Mouse (Mus musculus): ENCODE measurements around the gene Gm4952.
"Not testable (repeated sequence)": the region's sequence is repeated elsewhere in the genome, so short reads cannot be mapped to it uniquely, and the experiment has no call there.

The Gm4952 gene

GRCm38 (mm10) chr19:12598674-12599073 lies 1.1 kb upstream of the Gm4952 start:
- DNase-seq (ENCODE audit: low read depth in 1 of 2, low spot score in 2 of 2), result no peak

GRCm38 (mm10) chr19:12600684-12601480 lies 1.1 kb downstream of the Gm4952 start:
- DNase-seq (ENCODE audit: low read depth in 1 of 2, low spot score in 2 of 2), result no peak

- DNase-seq (ENCODE audit: low read depth in 1 of 2, low spot score in 2 of 2), result no peak
These were observed 8.6 kb downstream of the Gm4952 start for GRCm38 (mm10) chr19:12608336-12608735.

- DNase-seq (ENCODE audit: low read depth in 1 of 2, low spot score in 2 of 2), result no peak
These were observed 13.9 kb downstream of the Gm4952 start for GRCm38 (mm10) chr19:12613646-12614045.

GRCm38 (mm10) chr19:12633176-12633575 lies 33.4 kb downstream of the Gm4952 start, which contains the start of gene Glyat:
Glyat (plus strand) TSS chr19:12633308.
- DNase-seq (ENCODE audit: low read depth in 1 of 2, low spot score in 2 of 2), result no peak

GRCm38 (mm10) chr19:12634259-12634658 lies 34.5 kb downstream of the Gm4952 start:
- no peak for DNase-seq (ENCODE audit: low read depth in 1 of 2, low spot score in 2 of 2)

- DNase-seq (ENCODE audit: low read depth in 1 of 2, low spot score in 2 of 2), result no peak
These were observed 35.2 kb downstream of the Gm4952 start for GRCm38 (mm10) chr19:12634963-12635362.

GRCm38 (mm10) chr19:12636863-12637262 lies 37.1 kb downstream of the Gm4952 start:
- no peak for DNase-seq (ENCODE audit: low read depth in 1 of 2, low spot score in 2 of 2)

GRCm38 (mm10) chr19:12638049-12638448 lies 38.3 kb downstream of the Gm4952 start:
- no peak for DNase-seq (ENCODE audit: low read depth in 1 of 2, low spot score in 2 of 2)

- no peak for DNase-seq (ENCODE audit: low read depth in 1 of 2, low spot score in 2 of 2)
These were observed 49.7 kb downstream of the Gm4952 start for GRCm38 (mm10) chr19:12649511-12649910.

GRCm38 (mm10) chr19:12666156-12666555 lies 66.4 kb downstream of the Gm4952 start:
- DNase-seq (ENCODE audit: low read depth in 1 of 2, low spot score in 2 of 2), result no peak

- not testable (repeated sequence) for DNase-seq (ENCODE audit: low read depth in 1 of 2, low spot score in 2 of 2)
These were observed 68.8 kb downstream of the Gm4952 start for GRCm38 (mm10) chr19:12668601-12669000.

GRCm38 (mm10) chr19:12670139-12670538 lies 70.4 kb downstream of the Gm4952 start, which contains the start of gene Olfr1442:
Olfr1442 (plus strand) TSS chr19:12670439.
- no peak for DNase-seq (ENCODE audit: low read depth in 1 of 2, low spot score in 2 of 2)

- no peak for DNase-seq (ENCODE audit: low read depth in 1 of 2, low spot score in 2 of 2)
These were observed 71.3 kb downstream of the Gm4952 start for GRCm38 (mm10) chr19:12671051-12671450.

- DNase-seq (ENCODE audit: low read depth in 1 of 2, low spot score in 2 of 2), result no peak
These were observed 78.0 kb downstream of the Gm4952 start, which contains the start of gene Olfr1443 for GRCm38 (mm10) chr19:12677812-12678211. Olfr1443 (plus strand) TSS chr19:12678112.

Data from monocyte, adult 2 months (primary cell).